36 mouse cellular contexts compared by ENCODE assay signal in the genomic region with DNA sequence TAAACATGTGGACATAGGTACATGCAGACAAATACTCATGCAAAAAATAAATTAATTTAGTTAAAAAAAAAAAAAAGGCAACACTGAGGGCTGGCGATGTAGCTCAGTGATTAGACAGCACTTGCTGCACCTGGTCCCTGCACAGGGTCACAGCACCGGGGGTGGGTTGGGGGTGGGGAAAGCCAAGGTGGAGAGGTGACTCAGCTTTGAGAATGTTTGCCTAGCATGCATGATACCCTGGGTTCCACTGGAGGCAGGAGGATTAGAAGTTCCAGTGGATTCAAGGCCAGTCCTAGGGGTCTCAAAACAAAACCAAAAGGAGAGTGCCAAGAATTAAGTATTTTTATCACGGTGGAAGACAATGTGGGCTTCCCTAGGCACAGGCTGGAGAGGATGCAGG. TPM values are rescaled to one million over a fixed set of nuclear protein-coding genes. Genes with fewer than 3 reads are reported as not detected.
"Had no signal": no experiment of that assay in that cellular context is flagged by ENCODE, and none has a peak within 500 bp of the region (broad histone marks: within the 10 kb centered on the region; RNA-seq: fewer than 3 reads in every experiment).

No protein-coding gene starts in this region.

- H3K27me3 ChIP-seq: heart, embryonic 13.5 days; heart, embryonic 15.5 days; hindbrain, embryonic 13.5 days; hindbrain, embryonic 15.5 days; kidney, embryonic 15.5 days; limb, embryonic 13.5 days; limb, embryonic 15.5 days; liver, embryonic 12.5 days had no signal

- H3K4me3 ChIP-seq: heart, adult 2 months; heart, embryonic 13.5 days; heart, embryonic 15.5 days; hindbrain, embryonic 13.5 days; hindbrain, embryonic 15.5 days; kidney, embryonic 15.5 days; limb, embryonic 13.5 days; limb, embryonic 15.5 days; liver, embryonic 12.5 days had no signal

- H3K4me2 ChIP-seq: heart, embryonic 11.5 days; heart, embryonic 13.5 days; heart, embryonic 15.5 days; hindbrain, embryonic 13.5 days; hindbrain, embryonic 15.5 days; kidney, embryonic 15.5 days; limb, embryonic 13.5 days; limb, embryonic 15.5 days; liver, embryonic 12.5 days had no signal

- DNase-seq: gastrocnemius, postnatal 14 days; gastrocnemius, postnatal 36 days; heart, adult 11 months; heart, adult 2 months; heart, postnatal 14 days; heart, postnatal 36 days; kidney, adult 11 months; kidney, adult 9 months; kidney, postnatal 14 days; kidney, postnatal 36 days; layer of hippocampus, adult 9-11 months; layer of hippocampus, postnatal 36 days; left cerebral cortex, postnatal 4 days had no signal

- H3K4me1 ChIP-seq: heart, embryonic 13.5 days; heart, embryonic 15.5 days; hindbrain, embryonic 15.5 days; limb, embryonic 13.5 days; limb, embryonic 15.5 days had no signal

- H3K9ac ChIP-seq: heart, embryonic 13.5 days; heart, embryonic 15.5 days; hindbrain, embryonic 13.5 days; hindbrain, embryonic 15.5 days; kidney, embryonic 15.5 days; limb, embryonic 13.5 days; limb, embryonic 15.5 days; liver, embryonic 12.5 days; liver, embryonic 14.5 days had no signal

- H3K27ac ChIP-seq: heart, adult 2 months; heart, embryonic 13.5 days; heart, embryonic 15.5 days; hindbrain, embryonic 13.5 days; hindbrain, embryonic 15.5 days; hindbrain, postnatal 0 days; kidney, embryonic 15.5 days; kidney, postnatal 0 days; limb, embryonic 13.5 days; limb, embryonic 15.5 days; liver, embryonic 12.5 days; liver, embryonic 14.5 days had no signal

- H3K9me3 ChIP-seq: heart, embryonic 13.5 days; heart, embryonic 15.5 days; hindbrain, embryonic 13.5 days; hindbrain, embryonic 15.5 days; kidney, embryonic 15.5 days; limb, embryonic 13.5 days; limb, embryonic 15.5 days; liver, embryonic 12.5 days had no signal

- ATAC-seq: hindbrain, postnatal 0 days; liver, embryonic 12.5 days had no signal

- H3K36me3 ChIP-seq: heart, embryonic 13.5 days; heart, embryonic 15.5 days; hindbrain, embryonic 13.5 days; hindbrain, embryonic 15.5 days; kidney, embryonic 15.5 days; limb, embryonic 13.5 days; limb, embryonic 15.5 days; liver, embryonic 12.5 days had no signal

RNA-seq across cellular contexts. Expression of a gene that starts 46.3 kb away (rescaled TPM):
- total RNA-seq: gastrocnemius, adult 18-20 months; gastrocnemius, adult 8-10 months; gastrocnemius, postnatal 36 days; heart, adult 2 months; hematopoietic stem cell, adult 5-6 weeks; hindbrain, postnatal 0 days; layer of hippocampus, adult 18-20 months; layer of hippocampus, adult 8-10 months; layer of hippocampus, postnatal 14 days; layer of hippocampus, postnatal 36 days; left cerebral cortex, adult 18-20 months; left cerebral cortex, adult 8-10 months; left cerebral cortex, postnatal 10 days; left cerebral cortex, postnatal 25 days; left cerebral cortex, postnatal 4 days; liver, adult 2 months had no signal
- polyA plus RNA-seq: liver, adult 2 months; liver, embryonic 12.5 days had no signal
